Mouse (Mus musculus) spleen, adult 12 weeks (tissue): ENCODE results near the gene Zfy1.
"Not testable (repeated sequence)": the region's sequence is repeated elsewhere in the genome, so short reads cannot be mapped to it uniquely, and the experiment has no call there.

ENCODE experiments used
- DNase-seq: peaks from one replicate; pipeline ENCODE4 v3.0.0; 2022; ENCODE audit warnings: low spot score

The Zfy1 gene

GRCm38 (mm10) chrY:797309-797708 is at the start of gene Zfy1:
TSS of gene Zfy1 (minus strand) at chrY:797409.
- not testable (repeated sequence) for DNase-seq

- no peak for DNase-seq
Observed at GRCm38 (mm10) chrY:818396-818795, 21.2 kb upstream of the Zfy1 start, which contains the start of gene Uba1y. TSS of gene Uba1y (plus strand) at chrY:818649.

GRCm38 (mm10) chrY:808991-809661 is 11.9 kb upstream of the Zfy1 start:
- DNase-seq, result no peak
